Mouse (Mus musculus) heart, postnatal 0 days (tissue): Measurements from ENCODE around the gene Pdxdc1.

ENCODE experiments used
- CTCF ChIP-seq: IDR thresholded peaks from 2 replicates; pipeline ENCODE4 v1.5.1; 2016; ENCODE audit warnings: antibody characterized with exemption, control low read depth, low read depth
- EP300 ChIP-seq: IDR thresholded peaks from 2 replicates; pipeline ENCODE4 v1.6.1; 2016; ENCODE audit warnings: antibody characterized with exemption, low read depth

DNA sequence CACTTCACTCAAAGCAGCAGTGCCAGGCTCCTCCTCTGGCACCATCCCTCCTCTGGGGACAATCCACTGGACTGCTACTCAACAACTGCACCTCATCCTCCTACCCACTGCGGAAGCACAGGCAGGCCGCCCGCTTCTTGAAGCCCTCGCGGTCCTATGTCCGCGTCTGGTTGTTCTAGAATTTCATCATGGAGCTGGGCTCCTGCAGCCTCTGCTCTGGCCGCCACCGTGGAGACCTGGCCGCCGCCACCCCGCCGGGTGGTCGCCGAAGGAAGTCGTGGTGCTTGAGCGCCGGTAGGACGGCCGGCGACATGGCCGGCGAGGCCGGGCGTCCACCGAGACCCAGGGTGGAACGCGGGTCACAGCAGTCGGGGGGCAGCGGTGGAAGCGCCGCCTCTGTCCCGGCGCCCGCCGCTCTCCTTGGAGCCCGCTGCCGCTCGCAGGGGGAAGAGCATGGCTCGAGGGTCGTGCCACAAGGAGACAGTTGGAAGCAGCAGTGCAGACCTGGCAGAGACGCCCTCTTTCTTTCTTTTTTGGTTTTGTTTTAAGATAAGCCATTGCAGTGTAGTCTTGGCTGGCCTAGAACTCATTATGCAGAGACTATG lies 34.9 kb downstream of the Pdxdc1 start:
- no peak for TF ChIP-seq CTCF
- no peak for TF ChIP-seq EP300
